Mouse (Mus musculus): ENCODE data around the gene Gm45753.

DNA sequence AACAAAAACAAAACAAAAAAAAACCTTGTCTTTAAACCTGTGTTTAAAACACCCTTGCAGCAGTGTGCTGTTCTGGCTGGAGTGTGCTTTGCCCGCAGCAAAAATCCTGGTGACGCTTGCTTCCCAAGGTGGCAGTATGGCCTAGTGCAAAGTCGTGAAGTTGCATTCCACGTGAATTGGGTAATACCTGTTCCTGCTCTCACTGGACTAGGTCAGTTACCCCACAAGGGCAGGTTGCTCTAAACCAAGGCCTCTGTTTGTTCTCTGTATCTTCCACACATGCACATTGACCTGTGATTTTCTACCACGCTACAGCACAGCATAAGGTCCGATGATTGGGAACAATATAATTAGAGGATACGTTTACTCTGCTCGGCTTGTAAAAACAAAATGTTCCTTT is 26.6 kb downstream of the Gm45753 start:
- no peak for TF ChIP-seq CTCF (IDR thresholded peaks at IDR 0.05; ENCODE audit: low read depth)
- TF ChIP-seq EP300 (IDR thresholded peaks at IDR 0.05; ENCODE audit: low read depth): no peak
